Mouse (Mus musculus): Measurements from ENCODE around the gene Alg3.

Gene Alg3

GRCm38 (mm10) chr16:20611357-20612227 is at the start of gene Alg3, which contains the start of the genes Eef1akmt4 and Gm49333:
Alg3 (minus strand) TSS chr16:20611735.
Eef1akmt4 (plus strand) TSS chr16:20611593.
Gm49333 (plus strand) TSS chr16:20611610.
- DNase-seq (ENCODE audit: low spot score), result peak; percentile 97

GRCm38 (mm10) chr16:20657661-20658060 is 46.1 kb upstream of the Alg3 start:
- DNase-seq (ENCODE audit: low spot score), result no peak

GRCm38 (mm10) chr16:20653315-20653714 is 41.8 kb upstream of the Alg3 start:
- no peak for DNase-seq (ENCODE audit: low spot score)

GRCm38 (mm10) chr16:20651947-20652310 is 40.4 kb upstream of the Alg3 start:
- DNase-seq (ENCODE audit: low spot score), result peak; percentile 7

GRCm38 (mm10) chr16:20651076-20651946 is 39.8 kb upstream of the Alg3 start, which contains the start of gene Psmd2:
Psmd2 (plus strand) TSS chr16:20651652.
- DNase-seq (ENCODE audit: low spot score), result peak; percentile 98

- DNase-seq (ENCODE audit: low spot score), result no peak
Measured at GRCm38 (mm10) chr16:20643911-20644310, 32.4 kb upstream of the Alg3 start.

GRCm38 (mm10) chr16:20642161-20642560 is 30.6 kb upstream of the Alg3 start:
- peak; percentile 83 for DNase-seq (ENCODE audit: low spot score)

GRCm38 (mm10) chr16:20638367-20638766 is 26.8 kb upstream of the Alg3 start:
- DNase-seq (ENCODE audit: low spot score), result no peak

- no peak for DNase-seq (ENCODE audit: low spot score)
Measured at GRCm38 (mm10) chr16:20637410-20637809, 25.9 kb upstream of the Alg3 start.

GRCm38 (mm10) chr16:20629731-20630634 is 18.4 kb upstream of the Alg3 start, which contains the start of gene Ece2:
Ece2 (plus strand) TSS chr16:20629828.
- peak; percentile 52 for DNase-seq (ENCODE audit: low spot score)

- DNase-seq (ENCODE audit: low spot score), result no peak
Measured at GRCm38 (mm10) chr16:20628871-20629391, 17.4 kb upstream of the Alg3 start.

GRCm38 (mm10) chr16:20623211-20623610 is 11.7 kb upstream of the Alg3 start:
- DNase-seq (ENCODE audit: low spot score), result no peak

GRCm38 (mm10) chr16:20621991-20622685 is 10.6 kb upstream of the Alg3 start:
- DNase-seq (ENCODE audit: low spot score), result peak; percentile 85

GRCm38 (mm10) chr16:20621191-20621990 is 9.9 kb upstream of the Alg3 start, which contains the start of gene Camk2n2:
Camk2n2 (minus strand) TSS chr16:20621287.
- peak; percentile 71 for DNase-seq (ENCODE audit: low spot score)

GRCm38 (mm10) chr16:20620751-20621190 is 9.2 kb upstream of the Alg3 start:
- DNase-seq (ENCODE audit: low spot score), result peak; percentile 14

GRCm38 (mm10) chr16:20620399-20620735 is 8.8 kb upstream of the Alg3 start:
- no peak for DNase-seq (ENCODE audit: low spot score)

- peak; percentile 63 for DNase-seq (ENCODE audit: low spot score)
Measured at GRCm38 (mm10) chr16:20619541-20620398, 8.2 kb upstream of the Alg3 start.

- DNase-seq (ENCODE audit: low spot score), result peak; percentile 94
Measured at GRCm38 (mm10) chr16:20610501-20611356, 806 bp downstream of the Alg3 start.

All from embryo, embryonic 10 days (tissue).